Comparison of ENCODE assay signal across 9 mouse cellular contexts in genomic region chr9:22069881-22070553, GRCm38 (mm10). TPM values are rescaled to one million over a fixed set of nuclear protein-coding genes. Genes with fewer than 3 reads are reported as not detected.
DNase-seq lines count a peak whose midpoint lies in the region; ATAC-seq and TF ChIP-seq lines count a peak whose summit lies in the region.
"Had no signal": no experiment of that assay in that cellular context is flagged by ENCODE, and none has a peak within 500 bp of the region (broad histone marks: within the 10 kb centered on the region; RNA-seq: fewer than 3 reads in every experiment).

No protein-coding gene starts in this region.

- intact Hi-C loops in left cerebral cortex, adult 2 months (cut with DNase I), result loop anchor here (2.0 kb wide), 1 partner anchor 47 kb away; the partner anchor contains the start of gene Elof1
- intact Hi-C loops in left cerebral cortex, postnatal 14 days (cut with DNase I), result no loop called here

- H3K9me3 ChIP-seq in embryonic facial prominence, embryonic 14.5 days (ENCODE audit: control insufficient read depth, low read length), result no peaks in the 10 kb centered on the region
- H3K9me3 ChIP-seq in intestine, embryonic 16.5 days (ENCODE audit: control insufficient read depth, low read length), result no peaks in the 10 kb centered on the region
- H3K9me3 ChIP-seq in neural tube, embryonic 15.5 days (replicated peaks), result no peaks in the 10 kb centered on the region

- H3K4me3 ChIP-seq in left cerebral cortex, adult 2 months, result peak overlapping the region; percentile 86
- peak overlapping the region; percentile 67 for H3K4me3 ChIP-seq in embryonic facial prominence, embryonic 14.5 days (ENCODE audit: low read depth, low read length)
- peak overlapping the region; percentile 78 for H3K4me3 ChIP-seq in intestine, embryonic 16.5 days (ENCODE audit: low read length)
- H3K4me3 ChIP-seq in neural tube, embryonic 15.5 days (replicated peaks), result peak overlapping the region; percentile 88

- 57% methylated on average over 4 of the region's 4 CpGs for WGBS in embryonic facial prominence, embryonic 14.5 days
- 66% methylated on average over 4 of the region's 4 CpGs for WGBS in intestine, embryonic 16.5 days
- 69% methylated on average over 4 of the region's 4 CpGs for WGBS in neural tube, embryonic 15.5 days

- peak overlapping the region; percentile 87 for H3K9ac ChIP-seq in embryonic facial prominence, embryonic 14.5 days (ENCODE audit: low read depth, low read length)
- peak overlapping the region; percentile 91 for H3K9ac ChIP-seq in intestine, embryonic 16.5 days (ENCODE audit: low read depth, low read length)
- peak overlapping the region; percentile 36 for H3K9ac ChIP-seq in neural tube, embryonic 15.5 days (replicated peaks)

- peaks cover 38% of the 10 kb centered on the region for H3K36me3 ChIP-seq in embryonic facial prominence, embryonic 14.5 days (ENCODE audit: control insufficient read depth, insufficient read depth, low read length)
- H3K36me3 ChIP-seq in intestine, embryonic 16.5 days (ENCODE audit: control insufficient read depth, insufficient read depth, low read length), result peaks cover 7% of the 10 kb centered on the region
- peaks cover 42% of the 10 kb centered on the region for H3K36me3 ChIP-seq in neural tube, embryonic 15.5 days

- TF ChIP-seq CTCF in left cerebral cortex, adult 2 months (IDR thresholded peaks at IDR 0.05), result no peak

- DNase-seq in left cerebral cortex, adult 2 months (ENCODE audit: extremely low spot score in 1 of 2, low spot score in 2 of 2), result no peak
- DNase-seq in left cerebral cortex, postnatal 14 days (ENCODE audit: low spot score in 2 of 2), result no peak
- no peak for DNase-seq in embryonic facial prominence, embryonic 14.5 days (ENCODE audit: low spot score)
- DNase-seq in adrenal gland, postnatal 14 days, result no peak
- no peak for DNase-seq in kidney, adult 8-10 months
- DNase-seq in spleen, adult 12 weeks (ENCODE audit: low spot score), result no peak

- peak overlapping the region; percentile 59 for H3K4me2 ChIP-seq in embryonic facial prominence, embryonic 14.5 days (ENCODE audit: low read depth, low read length)
- H3K4me2 ChIP-seq in intestine, embryonic 16.5 days (ENCODE audit: low read depth, low read length), result peak overlapping the region; percentile 58
- peak overlapping the region; percentile 65 for H3K4me2 ChIP-seq in neural tube, embryonic 15.5 days

- ATAC-seq in embryonic facial prominence, embryonic 14.5 days (ENCODE audit: low read depth), result no peak
- peak; percentile 6; the same call in 1 of the 2 replicates for ATAC-seq in intestine, embryonic 16.5 days
- peak; percentile 25 for ATAC-seq in neural tube, embryonic 15.5 days (ENCODE audit: low FRiP score)

- H3K27ac ChIP-seq in left cerebral cortex, adult 2 months, result peak overlapping the region; percentile 99; the same call in 1 of the 2 replicates
- 0 out of 2 replicates have a peak overlapping the region, but pooled peaks have one; percentile 17 for H3K27ac ChIP-seq in embryonic facial prominence, embryonic 14.5 days (replicated peaks; ENCODE audit: low read depth, low read length)
- H3K27ac ChIP-seq in intestine, embryonic 16.5 days (ENCODE audit: low read length), result peak overlapping the region; percentile 65
- H3K27ac ChIP-seq in neural tube, embryonic 15.5 days (replicated peaks), result peak overlapping the region; percentile 98

- H3K27me3 ChIP-seq in embryonic facial prominence, embryonic 14.5 days (replicated peaks; ENCODE audit: control insufficient read depth, insufficient read depth, low read length), result no peaks in the 10 kb centered on the region
- no peaks in the 10 kb centered on the region for H3K27me3 ChIP-seq in intestine, embryonic 16.5 days (replicated peaks; ENCODE audit: control insufficient read depth, insufficient read depth, low read length)
- H3K27me3 ChIP-seq in neural tube, embryonic 15.5 days (replicated peaks), result no peaks in the 10 kb centered on the region

- H3K4me1 ChIP-seq in embryonic facial prominence, embryonic 14.5 days (ENCODE audit: control insufficient read depth, insufficient read depth, low read length), result peaks cover 3% of the 10 kb centered on the region; the same call in 1 of the 2 replicates
- H3K4me1 ChIP-seq in intestine, embryonic 16.5 days (ENCODE audit: control insufficient read depth, insufficient read depth, low read length), result peaks cover 7% of the 10 kb centered on the region
- peaks cover 25% of the 10 kb centered on the region for H3K4me1 ChIP-seq in neural tube, embryonic 15.5 days

RNA-seq across cellular contexts. Expression of gene Gm49318, which starts 1.0 kb away (rescaled TPM):
- 1 to 10 TPM; 2.1 to 2.3 TPM for total RNA-seq in left cerebral cortex, adult 2 months (2021)
- total RNA-seq in left cerebral cortex, postnatal 14 days (2021), result 1 to 10 TPM; 1.4 to 3.7 TPM
- polyA plus RNA-seq in embryonic facial prominence, embryonic 14.5 days (2014; fragmentation: Nextera tagmentation; extraction: Ambion mirVana), result not detected in 2 replicates
- not detected in 2 replicates for polyA plus RNA-seq in intestine, embryonic 16.5 days (2015; fragmentation: Nextera tagmentation; extraction: Ambion mirVana)
- not detected in 2 replicates for polyA plus RNA-seq in neural tube, embryonic 15.5 days (2015; fragmentation: Nextera tagmentation; extraction: Ambion mirVana)
- total RNA-seq in adrenal gland, postnatal 14 days (2021), result not detected in 2 replicates
- total RNA-seq: adrenal gland, postnatal 10 days had no signal

RNA-seq across cellular contexts. Expression of gene Zfp653, which starts 1.2 kb away (rescaled TPM):
- total RNA-seq in left cerebral cortex, adult 2 months (2021), result 10 to 100 TPM; 20.0 to 24.8 TPM
- 10 to 100 TPM; 19.0 to 21.6 TPM for total RNA-seq in left cerebral cortex, postnatal 14 days (2021)
- polyA plus RNA-seq in embryonic facial prominence, embryonic 14.5 days (2014; fragmentation: Nextera tagmentation; extraction: Ambion mirVana), result 6.5 and 9.2 TPM in 2 replicates
- polyA plus RNA-seq in intestine, embryonic 16.5 days (2015; fragmentation: Nextera tagmentation; extraction: Ambion mirVana), result 9.2 and 9.7 TPM in 2 replicates
- 17.3 and 18.6 TPM in 2 replicates for polyA plus RNA-seq in neural tube, embryonic 15.5 days (2015; fragmentation: Nextera tagmentation; extraction: Ambion mirVana)
- total RNA-seq in adrenal gland, postnatal 14 days (2021), result 9.1 and 10.1 TPM in 2 replicates

RNA-seq across cellular contexts. Expression of gene Ecsit, which starts 15.2 kb away (rescaled TPM):
- total RNA-seq in left cerebral cortex, adult 2 months (2021), result 10 to 100 TPM; 43.0 to 46.8 TPM
- 10 to 100 TPM; 41.5 to 43.2 TPM for total RNA-seq in left cerebral cortex, postnatal 14 days (2021)
- 30.0 and 33.3 TPM in 2 replicates for polyA plus RNA-seq in embryonic facial prominence, embryonic 14.5 days (2014; fragmentation: Nextera tagmentation; extraction: Ambion mirVana)
- polyA plus RNA-seq in intestine, embryonic 16.5 days (2015; fragmentation: Nextera tagmentation; extraction: Ambion mirVana), result 50.8 and 54.2 TPM in 2 replicates
- 63.9 and 65.5 TPM in 2 replicates for polyA plus RNA-seq in neural tube, embryonic 15.5 days (2015; fragmentation: Nextera tagmentation; extraction: Ambion mirVana)
- total RNA-seq in adrenal gland, postnatal 14 days (2021), result 74.9 and 80.6 TPM in 2 replicates

RNA-seq across cellular contexts. Expression of gene Elavl3, which starts 18.2 kb away (rescaled TPM):
- 100 to 1,000 TPM; 148 to 153 TPM for total RNA-seq in left cerebral cortex, adult 2 months (2021)
- total RNA-seq in left cerebral cortex, postnatal 14 days (2021), result 100 to 1,000 TPM; 155 to 168 TPM
- 4.6 and 5.1 TPM in 2 replicates for polyA plus RNA-seq in embryonic facial prominence, embryonic 14.5 days (2014; fragmentation: Nextera tagmentation; extraction: Ambion mirVana)
- polyA plus RNA-seq in intestine, embryonic 16.5 days (2015; fragmentation: Nextera tagmentation; extraction: Ambion mirVana), result 1.5 and 1.9 TPM in 2 replicates
- 67.4 and 96.9 TPM in 2 replicates for polyA plus RNA-seq in neural tube, embryonic 15.5 days (2015; fragmentation: Nextera tagmentation; extraction: Ambion mirVana)
- 2.4 and 3.0 TPM in 2 replicates for total RNA-seq in adrenal gland, postnatal 14 days (2021)

RNA-seq across cellular contexts. Expression of gene Cnn1, which starts 29.0 kb away (rescaled TPM):
- 1 to 10 TPM in 1 of 2 experiments, under 1 TPM in 1; 0.41 to 1.3 TPM for total RNA-seq in left cerebral cortex, adult 2 months (2021)
- under 1 TPM; 0.88 to 0.93 TPM for total RNA-seq in left cerebral cortex, postnatal 14 days (2021)
- 5.5 and 7.1 TPM in 2 replicates for polyA plus RNA-seq in embryonic facial prominence, embryonic 14.5 days (2014; fragmentation: Nextera tagmentation; extraction: Ambion mirVana)
- polyA plus RNA-seq in intestine, embryonic 16.5 days (2015; fragmentation: Nextera tagmentation; extraction: Ambion mirVana), result 324 and 348 TPM in 2 replicates
- polyA plus RNA-seq in neural tube, embryonic 15.5 days (2015; fragmentation: Nextera tagmentation; extraction: Ambion mirVana), result 0.84 and 34.2 TPM in 2 replicates
- total RNA-seq in adrenal gland, postnatal 14 days (2021), result 0.56 and 7.1 TPM in 2 replicates

Comparison
In these comparisons a context has a peak if more than half of its experiments do, and no peak if none do; other contexts are left out.
1. H3K27ac ChIP-seq: peak in every context shown above with its lines; median percentile 99 in left cerebral cortex, adult 2 months; 98 in neural tube, embryonic 15.5 days; 65 in intestine, embryonic 16.5 days; 17 in embryonic facial prominence, embryonic 14.5 days.
2. H3K9ac ChIP-seq: peak in every context shown above with its lines; median percentile 91 in intestine, embryonic 16.5 days; 87 in embryonic facial prominence, embryonic 14.5 days; 36 in neural tube, embryonic 15.5 days.